Comparison of ENCODE assay signal across 11 mouse cellular contexts in genomic region chr12:108312432-108312851, GRCm38 (mm10). TPM values are rescaled to one million over a fixed set of nuclear protein-coding genes. Genes with fewer than 3 reads are reported as not detected.
DNase-seq lines count a peak whose midpoint lies in the region; ATAC-seq and TF ChIP-seq lines count a peak whose summit lies in the region.
"Had no signal": no experiment of that assay in that cellular context is flagged by ENCODE, and none has a peak within 500 bp of the region (broad histone marks: within the 10 kb centered on the region; RNA-seq: fewer than 3 reads in every experiment).

No protein-coding gene starts in this region.

- peaks cover 4% of the 10 kb centered on the region; the same call in 1 of the 2 replicates for H3K4me1 ChIP-seq in liver, embryonic 13.5 days (replicated peaks)
- H3K4me1 ChIP-seq in liver, postnatal 0 days (ENCODE audit: insufficient read depth), result peaks cover 6% of the 10 kb centered on the region

- H3K4me2 ChIP-seq in liver, embryonic 13.5 days, result no peak overlapping the region
- H3K4me2 ChIP-seq in liver, postnatal 0 days (ENCODE audit: low read depth, low read length), result no peak overlapping the region
- H3K4me2 ChIP-seq: heart, embryonic 15.5 days had no signal

- no peaks in the 10 kb centered on the region for H3K9me3 ChIP-seq in liver, embryonic 13.5 days (replicated peaks)
- no peaks in the 10 kb centered on the region for H3K9me3 ChIP-seq in liver, postnatal 0 days (ENCODE audit: low read length)
- H3K9me3 ChIP-seq: heart, embryonic 15.5 days had no signal

- no peak overlapping the region for H3K9ac ChIP-seq in liver, embryonic 13.5 days
- no peak overlapping the region for H3K9ac ChIP-seq in liver, postnatal 0 days (replicated peaks)
- H3K9ac ChIP-seq: heart, embryonic 15.5 days; liver, embryonic 14.5 days had no signal

- peak; percentile 26; the same call in 1 of the 2 replicates for ATAC-seq in liver, embryonic 13.5 days (ENCODE audit: low read depth)
- ATAC-seq in liver, postnatal 0 days, result peak; percentile 66
- ATAC-seq in monocyte, adult 5-6 weeks (replicated peaks; ENCODE audit: insufficient number of reproducible peaks, low FRiP score, low TSS enrichment, poor library complexity, severe bottlenecking), result no peak

- TF ChIP-seq CTCF in liver, postnatal 0 days (IDR thresholded peaks at IDR 0.05; ENCODE audit: low read depth), result no peak

- H3K27ac ChIP-seq in liver, embryonic 13.5 days, result no peak overlapping the region
- H3K27ac ChIP-seq in liver, postnatal 0 days (ENCODE audit: low read depth), result no peak overlapping the region
- H3K27ac ChIP-seq: heart, embryonic 15.5 days; liver, embryonic 14.5 days had no signal

- H3K36me3 ChIP-seq in liver, embryonic 13.5 days, result no peaks in the 10 kb centered on the region
- no peaks in the 10 kb centered on the region for H3K36me3 ChIP-seq in liver, postnatal 0 days (replicated peaks; ENCODE audit: insufficient read depth, low read length)
- H3K36me3 ChIP-seq: heart, embryonic 15.5 days had no signal

- no peak for TF ChIP-seq EP300 in liver, postnatal 0 days (IDR thresholded peaks at IDR 0.05; ENCODE audit: low read depth)

- H3K4me3 ChIP-seq in liver, embryonic 13.5 days (replicated peaks), result no peak overlapping the region
- no peak overlapping the region for H3K4me3 ChIP-seq in liver, postnatal 0 days (ENCODE audit: low read depth, low read length)
- H3K4me3 ChIP-seq: heart, embryonic 15.5 days had no signal

- DNase-seq in liver, embryonic 13.5 days, result no peak
- no peak for DNase-seq in liver
- DNase-seq in embryo, embryonic 11 days, result peak; percentile 56
- peak; percentile 25 to 39 for DNase-seq in kidney, adult 8-10 months
- DNase-seq in liver, postnatal 0 days, result no peak
- DNase-seq in layer of hippocampus, adult 18-20 months (ENCODE audit: low spot score in 2 of 2), result no peak
- DNase-seq: cerebellum, adult 11-12 months; gastrocnemius, postnatal 14 days had no signal

- peaks cover 41% of the 10 kb centered on the region for H3K27me3 ChIP-seq in liver, embryonic 13.5 days
- H3K27me3 ChIP-seq in liver, postnatal 0 days (ENCODE audit: insufficient read depth, low read length), result peaks cover 19% of the 10 kb centered on the region

- WGBS in liver, embryonic 13.5 days (ENCODE audit: insufficient replicate concordance), result 47% methylated on average over 6 of the region's 6 CpGs
- 44% methylated on average over 6 of the region's 6 CpGs for WGBS in liver, postnatal 0 days (ENCODE audit: insufficient replicate concordance)

RNA-seq across cellular contexts. Expression of gene Hhipl1, which starts 6.4 kb away (rescaled TPM):
- polyA plus RNA-seq in liver, embryonic 13.5 days (2015; fragmentation: Nextera tagmentation; extraction: Ambion mirVana), result not detected in 2 replicates
- polyA plus RNA-seq in liver, postnatal 0 days (2015; fragmentation: Nextera tagmentation; extraction: Ambion mirVana), result 0.02 TPM in 1 of 2 replicates, not detected in the other
- total RNA-seq in layer of hippocampus, adult 18-20 months (2021), result 1 to 10 TPM; 6.1 to 6.4 TPM
- total RNA-seq in monocyte, adult 5-6 weeks (2017), result not detected in 3 replicates

RNA-seq across cellular contexts. Expression of gene Cyp46a1, which starts 21.7 kb away (rescaled TPM):
- polyA plus RNA-seq in liver, embryonic 13.5 days (2015; fragmentation: Nextera tagmentation; extraction: Ambion mirVana), result 0.30 and 0.41 TPM in 2 replicates
- 0.09 and 0.23 TPM in 2 replicates for polyA plus RNA-seq in liver, postnatal 0 days (2015; fragmentation: Nextera tagmentation; extraction: Ambion mirVana)
- 100 to 1,000 TPM; 159 to 175 TPM for total RNA-seq in layer of hippocampus, adult 18-20 months (2021)
- not detected in 3 replicates for total RNA-seq in monocyte, adult 5-6 weeks (2017)

RNA-seq across cellular contexts. Expression of gene Ccdc85c, which starts 37.2 kb away (rescaled TPM):
- 2.3 and 2.6 TPM in 2 replicates for polyA plus RNA-seq in liver, embryonic 13.5 days (2015; fragmentation: Nextera tagmentation; extraction: Ambion mirVana)
- polyA plus RNA-seq in liver, postnatal 0 days (2015; fragmentation: Nextera tagmentation; extraction: Ambion mirVana), result 1.5 TPM in 2 replicates
- total RNA-seq in layer of hippocampus, adult 18-20 months (2021), result 10 to 100 TPM; 66.1 to 72.5 TPM
- total RNA-seq in monocyte, adult 5-6 weeks (2017), result 0.32 to 1.4 TPM in 2 of 3 replicates, not detected in the other

RNA-seq across cellular contexts. Expression of gene Eml1, which starts 58.3 kb away (rescaled TPM):
- 5.3 and 5.5 TPM in 2 replicates for polyA plus RNA-seq in liver, embryonic 13.5 days (2015; fragmentation: Nextera tagmentation; extraction: Ambion mirVana)
- polyA plus RNA-seq in liver, postnatal 0 days (2015; fragmentation: Nextera tagmentation; extraction: Ambion mirVana), result 4.6 and 4.8 TPM in 2 replicates
- total RNA-seq in layer of hippocampus, adult 18-20 months (2021), result 10 to 100 TPM; 46.1 to 50.2 TPM
- not detected in 3 replicates for total RNA-seq in monocyte, adult 5-6 weeks (2017)

Comparison
In these comparisons a context has a peak if more than half of its experiments do, and no peak if none do; other contexts are left out.
1. DNase-seq: peak in embryo, embryonic 11 days (single experiment) and kidney, adult 8-10 months (2 of 2); none in liver, embryonic 13.5 days (single experiment), liver (single experiment), liver, postnatal 0 days (single experiment) and layer of hippocampus, adult 18-20 months (0 of 2).
2. RNA of gene Cyp46a1, which starts 21.7 kb away (total RNA-seq): 159 to 175 TPM in layer of hippocampus, adult 18-20 months; not detected in monocyte, adult 5-6 weeks; every median in the first group is over 100 times any median in the second.
3. RNA of gene Ccdc85c, which starts 37.2 kb away (total RNA-seq): 66.1 to 72.5 TPM in layer of hippocampus, adult 18-20 months; 0.32 to 1.4 TPM in monocyte, adult 5-6 weeks; every median in the first group is over 10 times any median in the second.